Mouse (Mus musculus) hindbrain, postnatal 0 days (tissue): ENCODE measurements around the gene Cyb5r1. TPM values are rescaled to one million over a fixed set of nuclear protein-coding genes. Genes with fewer than 3 reads are reported as not detected.

ENCODE experiments used
- ATAC-seq: fragments of 200-750 bp; cut with Nextera tagmentation; 2 replicates; pipeline ENCODE4 v1.8.0; 2017; ENCODE audit warnings: mild to moderate bottlenecking, moderate TSS enrichment, moderate library complexity
- DNase-seq: peaks from one replicate; pipeline ENCODE4 v3.0.0-alpha.2; 2015; ENCODE audit warnings: low spot score
- H3K27ac ChIP-seq: fragments of 300-500 bp; sonication (generic); 2 replicates; pipeline ENCODE4 v1.5.1; 2014; ENCODE audit warnings: mild to moderate bottlenecking
- H3K27me3 ChIP-seq: fragments of 300-500 bp; sonication (generic); 2 replicates; pipeline ENCODE4 v1.6.1; 2014; ENCODE audit warnings: low read length, mixed read lengths; ENCODE audit not compliant: insufficient read depth
- H3K36me3 ChIP-seq: fragments of 300-500 bp; sonication (generic); 2 replicates; pipeline ENCODE4 v1.6.1; 2014; ENCODE audit warnings: low read length, mixed read lengths; ENCODE audit not compliant: insufficient read depth
- H3K4me1 ChIP-seq: fragments of 300-500 bp; sonication (generic); 2 replicates; pipeline ENCODE4 v1.6.1; 2014; ENCODE audit warnings: antibody characterized with exemption, low read length, mixed read lengths; ENCODE audit not compliant: insufficient read depth
- H3K4me2 ChIP-seq: fragments of 300-500 bp; sonication (generic); 2 replicates; pipeline ENCODE4 v1.6.1; 2014; ENCODE audit warnings: low read depth, mild to moderate bottlenecking, low read length, moderate library complexity, mixed read lengths
- H3K4me3 ChIP-seq: fragments of 300-500 bp; sonication (generic); 2 replicates; pipeline ENCODE4 v1.5.1; 2014; ENCODE audit warnings: low read length
- H3K9ac ChIP-seq: fragments of 300-500 bp; sonication (generic); replicated peaks from 2 replicates; pipeline ENCODE4 v1.6.1; 2014; ENCODE audit warnings: mild to moderate bottlenecking, low read length, moderate library complexity, mixed read lengths
- H3K9me3 ChIP-seq: fragments of 300-500 bp; sonication (generic); 2 replicates; pipeline ENCODE4 v1.6.1; 2016; ENCODE audit warnings: low read length, mixed read lengths
- CTCF ChIP-seq: IDR thresholded peaks from 2 replicates; pipeline ENCODE4 v1.5.1; 2016; ENCODE audit warnings: antibody characterized with exemption, control low read depth, low read depth
- WGBS: fragments of 180-500 bp; shearing (Covaris S2); extraction: QIAGEN DNeasy Blood & Tissue Kit; methylation state at CpG from one replicate; pipeline ENCODE4 v1.1.7; 2014; 5-methylcytosine and 5-hydroxymethylcytosine counted together
- polyA plus RNA-seq: library from polyadenylated mRNA; unstranded; fragments of >200 nt; fragmentation: Nextera tagmentation; extraction: Ambion mirVana; gene quantifications from 2 replicates; pipeline ENCODE4 v1.2.1, GENCODE M21; 2015
- total RNA-seq: library from RNA; depleted of rRNA; stranded (reverse); fragments of >200 nt; gene quantifications from 2 replicates; pipeline ENCODE4 v1.2.3, GENCODE M21; 2014; rRNA removed

Gene Cyb5r1
- total RNA-seq (5.6 and 10.8 TPM in 2 replicates), polyA plus RNA-seq (11.2 and 11.3 TPM in 2 replicates)

- Histone ChIP-seq H3K27ac (no peak within 1 kb of the TSS), H3K4me2 (peak within 1 kb of the TSS; percentile 99), H3K9me3 (no peaks in the 10 kb centered on the region), H3K9ac (peak within 1 kb of the TSS; percentile 64), H3K27me3 (no peaks in the 10 kb centered on the region), H3K36me3 (no peaks in the 10 kb centered on the region), H3K4me1 (no peaks in the 10 kb centered on the region), H3K4me3 (peak within 1 kb of the TSS; percentile 73)
- ATAC-seq: peak; percentile 92
- DNase-seq: peak; percentile 67
- TF ChIP-seq CTCF: no peak
- WGBS: 1% methylated on average over 43 of the region's 43 CpGs
Observed at GRCm38 (mm10) chr1:134405509-134406413, at the start of gene Cyb5r1. Cyb5r1 (plus strand) TSS chr1:134405559.

GRCm38 (mm10) chr1:134357461-134357860 is 47.9 kb upstream of the Cyb5r1 start:
- no peak for DNase-seq
- no peak for ATAC-seq
- Histone ChIP-seq H3K4me2 (no peak overlapping the region), H3K27me3 (no peaks in the 10 kb centered on the region), H3K9ac (no peak overlapping the region), H3K9me3 (no peaks in the 10 kb centered on the region), H3K36me3 (peaks cover 36% of the 10 kb centered on the region; the same call in 1 of the 2 replicates), H3K4me3 (no peak overlapping the region), H3K4me1 (peaks cover 10% of the 10 kb centered on the region), H3K27ac (no peak overlapping the region)
- no peak for TF ChIP-seq CTCF
- 67% methylated on average over 4 of the region's 4 CpGs for WGBS

- Histone ChIP-seq H3K27me3 (no peaks in the 10 kb centered on the region), H3K4me1 (peaks cover 12% of the 10 kb centered on the region), H3K9me3 (no peaks in the 10 kb centered on the region), H3K9ac (peak overlapping the region; percentile 98; the same call in 1 of the 2 replicates), H3K36me3 (peaks cover 18% of the 10 kb centered on the region; the same call in 1 of the 2 replicates), H3K27ac (no peak overlapping the region), H3K4me3 (peak overlapping the region; percentile 80), H3K4me2 (peak overlapping the region; percentile 63)
- no peak for ATAC-seq
- WGBS: 67% methylated on average over 7 of the region's 7 CpGs
- TF ChIP-seq CTCF: no peak
- no peak for DNase-seq
Observed at GRCm38 (mm10) chr1:134360656-134361055, 44.7 kb upstream of the Cyb5r1 start.

- no peak for DNase-seq
- H3K9me3 ChIP-seq: no peaks in the 10 kb centered on the region
- H3K9ac ChIP-seq: peak overlapping the region; percentile 98
- peaks cover 11% of the 10 kb centered on the region; the same call in 1 of the 2 replicates for H3K36me3 ChIP-seq
- peak; percentile 84 for ATAC-seq
- peak overlapping the region; percentile 90 for H3K27ac ChIP-seq
- H3K27me3 ChIP-seq: no peaks in the 10 kb centered on the region
- 2% methylated on average over 39 of the region's 44 CpGs for WGBS
- H3K4me2 ChIP-seq: peak overlapping the region; percentile 63
- H3K4me1 ChIP-seq: peaks cover 12% of the 10 kb centered on the region
- H3K4me3 ChIP-seq: peak overlapping the region; percentile 80
- TF ChIP-seq CTCF: no peak
Observed at GRCm38 (mm10) chr1:134361195-134361856, 44.0 kb upstream of the Cyb5r1 start.

GRCm38 (mm10) chr1:134361857-134362212 is 43.5 kb upstream of the Cyb5r1 start, which contains the start of gene Tmem183a:
Tmem183a (minus strand) TSS chr1:134361979.
- ATAC-seq (peak; percentile 99), DNase-seq (peak; percentile 98)
- H3K27ac ChIP-seq: peak within 1 kb of the TSS; percentile 90
- no peaks in the 10 kb centered on the region for H3K27me3 ChIP-seq
- peaks cover 12% of the 10 kb centered on the region for H3K4me1 ChIP-seq
- under 1% methylated on average over 38 of the region's 38 CpGs for WGBS
- peak within 1 kb of the TSS; percentile 63 for H3K4me2 ChIP-seq
- no peak for TF ChIP-seq CTCF
- H3K9me3 ChIP-seq: no peaks in the 10 kb centered on the region
- peak within 1 kb of the TSS; percentile 98 for H3K9ac ChIP-seq
- H3K4me3 ChIP-seq: peak within 1 kb of the TSS; percentile 80
- H3K36me3 ChIP-seq: peaks cover 9% of the 10 kb centered on the region; the same call in 1 of the 2 replicates

- H3K4me2 ChIP-seq: no peak overlapping the region
- H3K4me3 ChIP-seq: no peak overlapping the region
- H3K9ac ChIP-seq: no peak overlapping the region
- H3K36me3 ChIP-seq: peaks cover 5% of the 10 kb centered on the region; the same call in 1 of the 2 replicates
- H3K9me3 ChIP-seq: no peaks in the 10 kb centered on the region
- ATAC-seq (no peak), DNase-seq (no peak)
- H3K27me3 ChIP-seq: no peaks in the 10 kb centered on the region
- no peak overlapping the region for H3K27ac ChIP-seq
- H3K4me1 ChIP-seq: peaks cover 12% of the 10 kb centered on the region
- WGBS: 85% methylated on average over 4 of the region's 4 CpGs
- TF ChIP-seq CTCF: no peak
Observed at GRCm38 (mm10) chr1:134363194-134363593, 42.2 kb upstream of the Cyb5r1 start.
